Mouse (Mus musculus): ENCODE measurements around the gene Atg9a.

Atg9a gene

GRCm38 (mm10) chr1:75160256-75160617, 31.8 kb downstream of the Atg9a start:
- DNase-seq = no peak

GRCm38 (mm10) chr1:75159540-75160255, 32.3 kb downstream of the Atg9a start:
- DNase-seq = no peak

GRCm38 (mm10) chr1:75158990-75159389, 33.0 kb downstream of the Atg9a start:
- DNase-seq = no peak

- DNase-seq = no peak
Observed at GRCm38 (mm10) chr1:75155837-75156236, 36.2 kb downstream of the Atg9a start.

GRCm38 (mm10) chr1:75148727-75149126, 43.3 kb downstream of the Atg9a start:
- DNase-seq = no peak

GRCm38 (mm10) chr1:75147411-75148135, 44.4 kb downstream of the Atg9a start:
- no peak for DNase-seq

- DNase-seq = no peak
Observed at GRCm38 (mm10) chr1:75145589-75145988, 46.4 kb downstream of the Atg9a start.

- DNase-seq = peak; percentile 96
Observed at GRCm38 (mm10) chr1:75142301-75143261, 49.4 kb downstream of the Atg9a start, which contains the start of the genes Cnppd1 and Retreg2. TSS of gene Cnppd1 (minus strand) at chr1:75142711. TSS of gene Retreg2 (plus strand) at chr1:75142778.

- no peak for DNase-seq
Observed at GRCm38 (mm10) chr1:75141486-75142190, 50.4 kb downstream of the Atg9a start.

- DNase-seq = no peak
Observed at GRCm38 (mm10) chr1:75140601-75141190, 51.3 kb downstream of the Atg9a start.

- DNase-seq = no peak
Observed at GRCm38 (mm10) chr1:75138448-75138847, 53.5 kb downstream of the Atg9a start.

- DNase-seq = no peak
Observed at GRCm38 (mm10) chr1:75136730-75137129, 55.3 kb downstream of the Atg9a start.

GRCm38 (mm10) chr1:75136293-75136692, 55.7 kb downstream of the Atg9a start:
- no peak for DNase-seq

- no peak for DNase-seq
Observed at GRCm38 (mm10) chr1:75133421-75134207, 58.4 kb downstream of the Atg9a start, which contains the start of gene Slc23a3. TSS of gene Slc23a3 (minus strand) at chr1:75133890.
